Mouse (Mus musculus) midbrain, embryonic 13.5 days (tissue): ENCODE measurements around the gene Fis1. TPM values are rescaled to one million over a fixed set of nuclear protein-coding genes. Genes with fewer than 3 reads are reported as not detected.

Experiments used
- ATAC-seq: fragments of 200-750 bp; cut with Nextera tagmentation; 2 replicates; pipeline ENCODE4 v1.8.0; 2017; ENCODE audit warnings: mild to moderate bottlenecking, moderate TSS enrichment, moderate library complexity
- H3K27ac ChIP-seq: fragments of 300-500 bp; sonication (generic); 2 replicates; pipeline ENCODE4 v1.5.1; 2015; ENCODE audit warnings: inconsistent platforms, mild to moderate bottlenecking, moderate library complexity
- H3K27me3 ChIP-seq: fragments of 300-500 bp; sonication (generic); 2 replicates; pipeline ENCODE4 v1.6.1; 2015; ENCODE audit warnings: mild to moderate bottlenecking, inconsistent platforms
- H3K36me3 ChIP-seq: fragments of 300-500 bp; sonication (generic); 2 replicates; pipeline ENCODE4 v1.6.1; 2015; ENCODE audit warnings: mild to moderate bottlenecking, inconsistent platforms
- H3K4me1 ChIP-seq: fragments of 300-500 bp; sonication (generic); replicated peaks from 2 replicates; pipeline ENCODE4 v1.6.1; 2015; ENCODE audit warnings: inconsistent platforms
- H3K4me2 ChIP-seq: fragments of 300-500 bp; sonication (generic); replicated peaks from 2 replicates; pipeline ENCODE4 v1.6.1; 2015; ENCODE audit warnings: moderate library complexity, mild to moderate bottlenecking, inconsistent platforms
- H3K4me3 ChIP-seq: fragments of 300-500 bp; sonication (generic); replicated peaks from 2 replicates; pipeline ENCODE4 v1.5.1; 2015; ENCODE audit warnings: mild to moderate bottlenecking, inconsistent platforms
- H3K9ac ChIP-seq: fragments of 300-500 bp; sonication (generic); replicated peaks from 2 replicates; pipeline ENCODE4 v1.6.1; 2015; ENCODE audit warnings: mild to moderate bottlenecking, inconsistent platforms
- H3K9me3 ChIP-seq: fragments of 300-500 bp; sonication (generic); 2 replicates; pipeline ENCODE4 v1.6.1; 2016; ENCODE audit warnings: mild to moderate bottlenecking, inconsistent platforms
- WGBS: fragments of 180-500 bp; shearing (Covaris S2); methylation state at CpG from one replicate; pipeline ENCODE4 v1.1.7; 2015; 5-methylcytosine and 5-hydroxymethylcytosine counted together
- polyA plus RNA-seq: library from polyadenylated mRNA; unstranded; fragments of >200 nt; fragmentation: Nextera tagmentation; extraction: Ambion mirVana; gene quantifications from 2 replicates; pipeline ENCODE4 v1.2.1, GENCODE M21; 2015

Fis1 gene
- polyA plus RNA-seq, 1 experiment from 2014 or later = 412 TPM

GRCm38 (mm10) chr5:136961983-136962461 is 8.9 kb downstream of the Fis1 start:
- Histone ChIP-seq H3K27me3 (no peaks in the 10 kb centered on the region), H3K9me3 (no peaks in the 10 kb centered on the region), H3K27ac (peak overlapping the region; percentile 90), H3K9ac (peak overlapping the region; percentile 79), H3K4me2 (peak overlapping the region; percentile 71), H3K4me1 (peaks cover 20% of the 10 kb centered on the region), H3K36me3 (peaks cover 48% of the 10 kb centered on the region), H3K4me3 (peak overlapping the region; percentile 63)
- WGBS = under 1% methylated on average over 20 of the region's 20 CpGs
- peak; percentile 94 for ATAC-seq

GRCm38 (mm10) chr5:136962501-136962900 is 9.4 kb downstream of the Fis1 start:
- no peaks in the 10 kb centered on the region for H3K9me3 ChIP-seq
- ATAC-seq = peak; percentile 73
- H3K27me3 ChIP-seq = no peaks in the 10 kb centered on the region
- peak overlapping the region; percentile 79 for H3K9ac ChIP-seq
- peaks cover 20% of the 10 kb centered on the region for H3K4me1 ChIP-seq
- 3% methylated on average over 10 of the region's 10 CpGs for WGBS
- H3K4me3 ChIP-seq = peak overlapping the region; percentile 63
- H3K4me2 ChIP-seq = peak overlapping the region; percentile 71
- peaks cover 45% of the 10 kb centered on the region for H3K36me3 ChIP-seq
- peak overlapping the region; percentile 90 for H3K27ac ChIP-seq

- 77% methylated on average over 8 of the region's 8 CpGs for WGBS
- Histone ChIP-seq H3K36me3 (peaks cover 47% of the 10 kb centered on the region), H3K9ac (peak overlapping the region; percentile 79), H3K4me3 (peak overlapping the region; percentile 63), H3K4me1 (peaks cover 20% of the 10 kb centered on the region), H3K27ac (peak overlapping the region; percentile 90), H3K27me3 (no peaks in the 10 kb centered on the region), H3K9me3 (no peaks in the 10 kb centered on the region), H3K4me2 (peak overlapping the region; percentile 71)
- no peak for ATAC-seq
Observed at GRCm38 (mm10) chr5:136962966-136963540, 10.0 kb downstream of the Fis1 start.

GRCm38 (mm10) chr5:136965210-136965609 is 12.1 kb downstream of the Fis1 start:
- H3K27ac ChIP-seq = no peak overlapping the region
- H3K4me3 ChIP-seq = no peak overlapping the region
- no peak for ATAC-seq
- no peak overlapping the region for H3K4me2 ChIP-seq
- no peak overlapping the region for H3K9ac ChIP-seq
- H3K4me1 ChIP-seq = peaks cover 20% of the 10 kb centered on the region
- no peaks in the 10 kb centered on the region for H3K27me3 ChIP-seq
- peaks cover 56% of the 10 kb centered on the region for H3K36me3 ChIP-seq
- H3K9me3 ChIP-seq = no peaks in the 10 kb centered on the region
- WGBS = 96% methylated on average over 9 of the region's 9 CpGs

- Histone ChIP-seq H3K4me1 (peaks cover 19% of the 10 kb centered on the region), H3K27ac (no peak overlapping the region), H3K4me2 (no peak overlapping the region), H3K4me3 (no peak overlapping the region), H3K27me3 (no peaks in the 10 kb centered on the region), H3K9me3 (no peaks in the 10 kb centered on the region), H3K9ac (no peak overlapping the region), H3K36me3 (peaks cover 56% of the 10 kb centered on the region)
- no peak for ATAC-seq
- 96% methylated on average over 8 of the region's 8 CpGs for WGBS
Observed at GRCm38 (mm10) chr5:136965686-136966085, 12.6 kb downstream of the Fis1 start.

- Histone ChIP-seq H3K4me1 (peaks cover 13% of the 10 kb centered on the region), H3K9ac (no peak within 1 kb of the TSS), H3K9me3 (no peaks in the 10 kb centered on the region), H3K27me3 (no peaks in the 10 kb centered on the region), H3K27ac (no peak within 1 kb of the TSS), H3K4me2 (no peak within 1 kb of the TSS), H3K4me3 (no peak within 1 kb of the TSS), H3K36me3 (peaks cover 56% of the 10 kb centered on the region)
- no peak for ATAC-seq
- 88% methylated on average over 6 of the region's 6 CpGs for WGBS
Observed at GRCm38 (mm10) chr5:136966331-136966730, 13.3 kb downstream of the Fis1 start, which contains the start of gene Cldn15. Gene Cldn15, plus strand, starts transcription at chr5:136966616.

- no peaks in the 10 kb centered on the region for H3K9me3 ChIP-seq
- H3K27me3 ChIP-seq = no peaks in the 10 kb centered on the region
- peaks cover 56% of the 10 kb centered on the region for H3K36me3 ChIP-seq
- ATAC-seq = no peak
- no peak overlapping the region for H3K4me2 ChIP-seq
- no peak overlapping the region for H3K4me3 ChIP-seq
- peaks cover 9% of the 10 kb centered on the region for H3K4me1 ChIP-seq
- WGBS = 91% methylated on average over 4 of the region's 4 CpGs
- no peak overlapping the region for H3K27ac ChIP-seq
- H3K9ac ChIP-seq = no peak overlapping the region
Observed at GRCm38 (mm10) chr5:136966861-136967455, 13.9 kb downstream of the Fis1 start.

- no peak for ATAC-seq
- H3K27me3 ChIP-seq = no peaks in the 10 kb centered on the region
- WGBS = 81% methylated on average over 10 of the region's 10 CpGs
Observed at GRCm38 (mm10) chr5:136967592-136967991, 14.5 kb downstream of the Fis1 start.

GRCm38 (mm10) chr5:136970703-136971102 is 17.6 kb downstream of the Fis1 start:
- Histone ChIP-seq H3K4me2 (no peak overlapping the region), H3K4me3 (no peak overlapping the region), H3K36me3 (peaks cover 30% of the 10 kb centered on the region), H3K4me1 (no peaks in the 10 kb centered on the region), H3K27ac (no peak overlapping the region), H3K27me3 (no peaks in the 10 kb centered on the region), H3K9ac (no peak overlapping the region), H3K9me3 (no peaks in the 10 kb centered on the region)
- WGBS = 80% methylated on average over 1 of the region's 1 CpGs
- ATAC-seq = no peak

More at GRCm38 (mm10) chr5:136967592-136967991, 14.5 kb downstream of the Fis1 start:
- Histone ChIP-seq H3K9me3 (no peaks in the 10 kb centered on the region), H3K36me3 (peaks cover 56% of the 10 kb centered on the region), H3K9ac (no peak overlapping the region), H3K4me3 (no peak overlapping the region), H3K4me2 (no peak overlapping the region), H3K27ac (no peak overlapping the region), H3K4me1 (peaks cover 9% of the 10 kb centered on the region)

- Histone ChIP-seq H3K36me3 (peaks cover 3% of the 10 kb centered on the region), H3K9ac (no peak overlapping the region), H3K4me2 (no peak overlapping the region), H3K4me1 (no peaks in the 10 kb centered on the region), H3K27me3 (no peaks in the 10 kb centered on the region), H3K4me3 (no peak overlapping the region), H3K27ac (no peak overlapping the region), H3K9me3 (no peaks in the 10 kb centered on the region)
- WGBS = 80% methylated on average over 8 of the region's 8 CpGs
- ATAC-seq = no peak
Observed at GRCm38 (mm10) chr5:136973670-136974069, 20.6 kb downstream of the Fis1 start.

- Histone ChIP-seq H3K27ac (no peak overlapping the region), H3K36me3 (peaks cover 22% of the 10 kb centered on the region), H3K4me3 (no peak overlapping the region), H3K27me3 (no peaks in the 10 kb centered on the region), H3K4me1 (no peaks in the 10 kb centered on the region), H3K9me3 (no peaks in the 10 kb centered on the region), H3K4me2 (no peak overlapping the region), H3K9ac (no peak overlapping the region)
- ATAC-seq = no peak
- 73% methylated on average over 4 of the region's 4 CpGs for WGBS
Observed at GRCm38 (mm10) chr5:136977769-136978168, 24.7 kb downstream of the Fis1 start.

GRCm38 (mm10) chr5:136979762-136980161 is 26.7 kb downstream of the Fis1 start:
- H3K36me3 ChIP-seq = peaks cover 38% of the 10 kb centered on the region
- H3K9ac ChIP-seq = 0 out of 2 replicates have a peak overlapping the region, but pooled peaks have one; percentile 1
- no peak overlapping the region for H3K4me2 ChIP-seq
- H3K27me3 ChIP-seq = no peaks in the 10 kb centered on the region
- no peaks in the 10 kb centered on the region for H3K4me1 ChIP-seq
- no peak overlapping the region for H3K27ac ChIP-seq
- WGBS = 87% methylated on average over 2 of the region's 2 CpGs
- H3K9me3 ChIP-seq = no peaks in the 10 kb centered on the region
- no peak overlapping the region for H3K4me3 ChIP-seq
- no peak for ATAC-seq
